Mouse (Mus musculus) embryonic facial prominence, embryonic 15.5 days (tissue): Measurements from ENCODE around the gene Aldh3a2. TPM values are rescaled to one million over a fixed set of nuclear protein-coding genes. Genes with fewer than 3 reads are reported as not detected.
A peak's percentile ranks its signal among the peaks of the same experiment; 100 is the strongest.

Experiments used
- ATAC-seq: fragments of 200-750 bp; cut with Nextera tagmentation; 2 replicates; pipeline ENCODE4 v1.8.0; 2017; ENCODE audit warnings: low read depth, moderate TSS enrichment; ENCODE audit not compliant: insufficient number of reproducible peaks, low FRiP score, low TSS enrichment
- H3K27ac ChIP-seq: fragments of 300-500 bp; sonication (generic); replicated peaks from 2 replicates; pipeline ENCODE4 v1.5.1; 2015; ENCODE audit warnings: mild to moderate bottlenecking, inconsistent platforms
- H3K27me3 ChIP-seq: fragments of 300-500 bp; sonication (generic); 2 replicates; pipeline ENCODE4 v1.6.1; 2015; ENCODE audit warnings: inconsistent platforms
- H3K36me3 ChIP-seq: fragments of 300-500 bp; sonication (generic); 2 replicates; pipeline ENCODE4 v1.6.1; 2015; ENCODE audit warnings: mild to moderate bottlenecking, inconsistent platforms
- H3K4me1 ChIP-seq: fragments of 300-500 bp; sonication (generic); 2 replicates; pipeline ENCODE4 v1.6.1; 2015; ENCODE audit warnings: inconsistent platforms
- H3K4me2 ChIP-seq: fragments of 300-500 bp; sonication (generic); replicated peaks from 2 replicates; pipeline ENCODE4 v1.6.1; 2015; ENCODE audit warnings: mild to moderate bottlenecking, inconsistent platforms
- H3K4me3 ChIP-seq: fragments of 300-500 bp; sonication (generic); replicated peaks from 2 replicates; pipeline ENCODE4 v1.5.1; 2015; ENCODE audit warnings: mild to moderate bottlenecking, inconsistent platforms
- H3K9ac ChIP-seq: fragments of 300-500 bp; sonication (generic); 2 replicates; pipeline ENCODE4 v1.6.1; 2015; ENCODE audit warnings: inconsistent platforms
- H3K9me3 ChIP-seq: fragments of 300-500 bp; sonication (generic); replicated peaks from 2 replicates; pipeline ENCODE4 v1.6.1; 2016; ENCODE audit warnings: inconsistent platforms
- WGBS: fragments of 180-500 bp; shearing (Covaris S2); methylation state at CpG from one replicate; pipeline ENCODE4 v1.1.7; 2015; 5-methylcytosine and 5-hydroxymethylcytosine counted together
- polyA plus RNA-seq: library from polyadenylated mRNA; unstranded; fragments of >200 nt; fragmentation: Nextera tagmentation; extraction: Ambion mirVana; gene quantifications from 2 replicates; pipeline ENCODE4 v1.2.1, GENCODE M21; 2015

Gene Aldh3a2
- polyA plus RNA-seq, 1 experiment from 2014 or later = 32.0 TPM

GRCm38 (mm10) chr11:61212102-61212501 is 55.2 kb downstream of the Aldh3a2 start:
- H3K4me1 ChIP-seq = peaks cover 23% of the 10 kb centered on the region
- H3K27ac ChIP-seq = no peak overlapping the region
- H3K4me2 ChIP-seq = no peak overlapping the region
- no peaks in the 10 kb centered on the region for H3K9me3 ChIP-seq
- H3K36me3 ChIP-seq = no peaks in the 10 kb centered on the region
- no peak overlapping the region for H3K4me3 ChIP-seq
- no peak for ATAC-seq
- no peak overlapping the region for H3K9ac ChIP-seq
- peaks cover 18% of the 10 kb centered on the region for H3K27me3 ChIP-seq
- 33% methylated on average over 20 of the region's 20 CpGs for WGBS

DNA sequence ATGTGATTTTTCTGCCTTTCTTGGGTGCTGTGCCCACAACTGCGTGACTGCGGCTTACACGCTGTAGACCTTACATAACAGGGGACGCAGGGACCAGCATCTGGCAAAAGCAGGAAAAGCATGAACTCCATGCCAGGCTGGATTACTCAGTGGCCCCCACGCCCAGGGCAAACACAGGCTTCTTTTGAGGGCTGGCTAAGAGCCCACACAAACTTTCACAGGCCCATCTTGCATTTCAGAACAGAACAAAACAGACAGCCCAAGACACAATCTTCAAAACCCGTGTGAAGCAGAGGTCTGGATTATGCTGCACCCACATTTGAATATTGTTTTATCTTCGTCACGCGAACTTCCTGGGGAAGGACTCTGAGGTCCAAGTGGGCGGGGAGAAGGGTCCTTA is 58.9 kb downstream of the Aldh3a2 start:
- Histone ChIP-seq H3K27ac (peak overlapping the region; percentile 48), H3K4me1 (peaks cover 28% of the 10 kb centered on the region), H3K9ac (no peak overlapping the region), H3K36me3 (no peaks in the 10 kb centered on the region), H3K4me2 (no peak overlapping the region), H3K27me3 (peaks cover 12% of the 10 kb centered on the region), H3K9me3 (no peaks in the 10 kb centered on the region), H3K4me3 (no peak overlapping the region)
- 56% methylated on average over 10 of the region's 10 CpGs for WGBS
- no peak for ATAC-seq

DNA sequence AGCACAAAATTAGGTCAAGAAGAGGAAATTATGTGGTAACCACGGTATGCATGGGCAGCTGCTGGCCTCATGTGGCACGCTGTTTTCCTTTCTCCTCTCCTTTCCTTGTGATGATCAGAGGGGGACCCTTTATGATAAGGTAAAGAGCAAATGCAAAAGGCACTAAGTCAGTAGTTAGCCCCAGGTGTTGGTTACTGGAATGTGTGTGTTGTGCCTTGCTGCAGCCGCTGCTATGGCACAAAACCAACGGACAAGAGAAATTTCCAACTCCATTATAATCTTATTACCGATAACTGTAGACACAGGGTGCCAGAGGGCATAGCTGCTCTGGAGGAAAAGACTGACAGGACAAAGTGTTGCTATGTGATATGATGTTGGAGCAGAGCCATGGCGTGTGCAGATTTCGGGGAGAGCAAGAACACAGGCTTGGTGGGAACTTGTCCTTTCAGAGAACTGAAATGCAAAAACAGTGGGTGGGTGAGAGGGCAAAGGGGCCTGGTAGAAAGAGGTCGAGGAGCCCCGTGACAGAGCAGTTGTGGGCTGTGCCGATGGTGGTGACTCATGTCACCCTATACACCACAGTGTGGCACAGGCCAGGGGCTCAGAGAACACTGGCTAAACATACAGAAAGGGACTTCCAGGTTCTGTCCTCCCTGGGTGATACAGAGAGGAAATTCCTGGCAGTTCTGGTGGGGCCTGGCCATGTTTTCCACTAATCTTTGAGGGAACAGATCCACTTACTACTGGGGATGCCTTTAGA is 59.6 kb downstream of the Aldh3a2 start, which contains the start of gene Aldh3a1:
TSS of gene Aldh3a1 (plus strand) at position 51 of the 760 bp plus-strand sequence.
- Histone ChIP-seq H3K9ac (no peak within 1 kb of the TSS), H3K27ac (peak within 1 kb of the TSS; percentile 48), H3K27me3 (peaks cover 11% of the 10 kb centered on the region), H3K9me3 (no peaks in the 10 kb centered on the region), H3K36me3 (no peaks in the 10 kb centered on the region), H3K4me3 (no peak within 1 kb of the TSS), H3K4me2 (no peak within 1 kb of the TSS), H3K4me1 (peaks cover 28% of the 10 kb centered on the region)
- ATAC-seq = no peak
- 37% methylated on average over 10 of the region's 10 CpGs for WGBS

DNA sequence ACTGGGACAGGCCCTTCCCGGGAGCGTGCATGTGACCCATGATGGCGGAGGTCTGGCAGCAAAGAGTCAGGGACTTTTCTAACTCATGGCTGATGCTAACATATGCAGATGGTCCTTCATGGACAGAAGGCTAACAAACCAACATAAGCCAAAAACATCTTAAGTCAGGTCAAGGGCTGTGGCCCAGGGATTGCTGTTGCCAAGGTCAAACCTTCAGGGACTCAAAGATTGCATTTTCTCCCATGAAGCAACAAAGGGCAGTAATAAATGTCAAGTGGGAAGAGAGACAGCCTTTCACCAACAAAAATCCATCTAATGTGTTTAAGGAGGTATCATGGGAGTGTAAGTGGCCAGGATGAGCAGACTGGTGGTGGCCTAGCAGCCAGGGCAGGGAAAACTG is 61.1 kb downstream of the Aldh3a2 start:
- Histone ChIP-seq H3K27me3 (0 out of 2 replicates have a peak, but pooled peaks cover 3% of the 10 kb centered on the region), H3K4me2 (no peak overlapping the region), H3K9ac (no peak overlapping the region), H3K36me3 (no peaks in the 10 kb centered on the region), H3K4me1 (peaks cover 23% of the 10 kb centered on the region), H3K4me3 (no peak overlapping the region), H3K27ac (no peak overlapping the region), H3K9me3 (no peaks in the 10 kb centered on the region)
- 86% methylated on average over 3 of the region's 3 CpGs for WGBS
- no peak for ATAC-seq

DNA sequence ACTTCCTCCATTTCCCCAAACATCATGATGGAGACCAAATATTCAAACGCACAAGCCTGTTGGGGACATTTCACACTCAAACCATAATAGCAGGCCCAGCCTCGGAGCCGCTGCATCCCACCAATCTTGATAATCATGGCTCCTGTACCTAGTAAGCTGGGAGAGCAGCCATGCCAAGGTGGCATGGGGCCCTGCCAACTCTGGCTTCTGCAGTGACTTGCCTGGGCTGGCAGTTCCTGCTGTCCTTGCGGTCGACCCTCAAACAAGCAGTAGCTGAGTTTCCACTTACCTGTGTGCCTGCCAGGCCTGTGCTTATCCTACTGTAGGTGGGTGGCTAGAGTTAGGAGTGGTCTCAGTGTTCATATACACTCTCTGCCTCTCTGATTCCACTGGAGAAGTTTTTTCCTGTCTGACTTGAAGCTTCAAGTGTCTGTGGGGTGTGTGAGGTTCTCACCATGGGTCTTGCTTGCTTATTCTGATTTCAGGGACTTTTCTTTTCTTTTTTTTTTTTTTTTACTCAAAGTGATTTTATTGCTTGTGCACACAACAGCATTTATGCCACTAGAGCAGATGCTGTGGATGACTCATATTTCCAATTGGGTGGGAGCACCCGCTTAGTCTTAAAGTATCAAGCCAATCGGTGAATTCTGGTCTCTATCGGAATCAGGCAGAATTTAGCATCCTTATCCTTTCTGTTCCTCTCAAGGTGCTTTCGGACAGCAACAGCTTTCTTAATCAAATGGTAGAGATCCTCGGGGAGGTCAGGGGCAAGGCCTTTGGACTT is 61.9 kb downstream of the Aldh3a2 start:
- 90% methylated on average over 10 of the region's 10 CpGs for WGBS
- Histone ChIP-seq H3K27ac (no peak overlapping the region), H3K4me2 (no peak overlapping the region), H3K36me3 (no peaks in the 10 kb centered on the region), H3K4me1 (peaks cover 23% of the 10 kb centered on the region), H3K9ac (no peak overlapping the region), H3K9me3 (no peaks in the 10 kb centered on the region), H3K27me3 (no peaks in the 10 kb centered on the region), H3K4me3 (no peak overlapping the region)
- no peak for ATAC-seq

DNA sequence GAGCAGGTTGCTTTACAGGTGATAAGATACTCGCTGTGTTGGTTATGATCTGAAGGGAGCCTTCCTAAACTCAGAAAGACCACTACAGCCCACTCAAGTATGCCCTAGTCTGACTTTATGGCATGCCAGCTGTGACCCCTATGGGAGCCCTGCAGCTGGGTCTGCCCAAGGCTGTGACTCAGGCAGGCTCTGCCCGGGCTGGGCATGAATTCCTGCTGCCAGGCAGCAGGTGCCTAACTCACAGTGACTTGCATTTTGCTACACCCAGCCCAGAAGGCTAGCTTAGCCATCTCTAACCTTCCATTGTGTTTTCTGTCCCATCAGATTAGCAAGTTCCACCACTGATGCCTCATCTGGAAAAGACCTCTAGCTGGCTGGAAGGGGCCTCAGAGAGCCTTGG is 64.5 kb downstream of the Aldh3a2 start:
- Histone ChIP-seq H3K4me1 (peaks cover 16% of the 10 kb centered on the region), H3K9me3 (no peaks in the 10 kb centered on the region), H3K27ac (no peak overlapping the region), H3K9ac (no peak overlapping the region), H3K4me2 (no peak overlapping the region), H3K36me3 (no peaks in the 10 kb centered on the region), H3K4me3 (no peak overlapping the region), H3K27me3 (no peaks in the 10 kb centered on the region)
- no peak for ATAC-seq
- WGBS = 85% methylated on average over 2 of the region's 2 CpGs

- 78% methylated on average over 6 of the region's 6 CpGs for WGBS
- H3K27me3 ChIP-seq = no peaks in the 10 kb centered on the region
Observed at GRCm38 (mm10) chr11:61202186-61202585, 65.1 kb downstream of the Aldh3a2 start.

GRCm38 (mm10) chr11:61199620-61200362 is 67.5 kb downstream of the Aldh3a2 start:
- Histone ChIP-seq H3K36me3 (no peaks in the 10 kb centered on the region), H3K9me3 (no peaks in the 10 kb centered on the region), H3K27ac (no peak overlapping the region), H3K4me3 (no peak overlapping the region), H3K27me3 (no peaks in the 10 kb centered on the region), H3K4me1 (0 out of 2 replicates have a peak, but pooled peaks cover 4% of the 10 kb centered on the region), H3K4me2 (no peak overlapping the region), H3K9ac (no peak overlapping the region)
- 52% methylated on average over 4 of the region's 4 CpGs for WGBS
- no peak for ATAC-seq

More at GRCm38 (mm10) chr11:61202186-61202585, 65.1 kb downstream of the Aldh3a2 start:
- Histone ChIP-seq H3K4me2 (no peak overlapping the region), H3K36me3 (no peaks in the 10 kb centered on the region), H3K9ac (no peak overlapping the region), H3K9me3 (no peaks in the 10 kb centered on the region), H3K4me3 (no peak overlapping the region), H3K4me1 (peaks cover 10% of the 10 kb centered on the region), H3K27ac (no peak overlapping the region)
- ATAC-seq = no peak

GRCm38 (mm10) chr11:61197935-61198334 is 69.3 kb downstream of the Aldh3a2 start:
- Histone ChIP-seq H3K27ac (no peak overlapping the region), H3K4me3 (no peak overlapping the region), H3K27me3 (peaks cover 11% of the 10 kb centered on the region), H3K36me3 (no peaks in the 10 kb centered on the region), H3K9ac (no peak overlapping the region), H3K4me1 (0 out of 2 replicates have a peak, but pooled peaks cover 4% of the 10 kb centered on the region), H3K9me3 (no peaks in the 10 kb centered on the region), H3K4me2 (no peak overlapping the region)
- ATAC-seq = no peak

- no peaks in the 10 kb centered on the region for H3K9me3 ChIP-seq
- H3K4me3 ChIP-seq = no peak overlapping the region
- H3K4me2 ChIP-seq = no peak overlapping the region
- no peak overlapping the region for H3K27ac ChIP-seq
- H3K36me3 ChIP-seq = no peaks in the 10 kb centered on the region
- H3K9ac ChIP-seq = no peak overlapping the region
- peaks cover 11% of the 10 kb centered on the region for H3K27me3 ChIP-seq
- 78% methylated on average over 14 of the region's 14 CpGs for WGBS
- no peak for ATAC-seq
- H3K4me1 ChIP-seq = 0 out of 2 replicates have a peak, but pooled peaks cover 4% of the 10 kb centered on the region
Observed at GRCm38 (mm10) chr11:61196616-61197353, 70.5 kb downstream of the Aldh3a2 start.
